Mouse (Mus musculus) cortical plate, adult 2 months (tissue): ENCODE measurements around the gene Evc.

Experiments
- CTCF ChIP-seq: fragments of 200-500 bp; IDR thresholded peaks from 2 replicates; pipeline ENCODE4 v1.5.1; 2011; ENCODE audit warnings: mild to moderate bottlenecking, control low read depth, low read length; ENCODE audit not compliant: insufficient read depth; ENCODE audit errors: extremely low read depth
- POLR2A ChIP-seq: fragments of 200-500 bp; IDR thresholded peaks from 2 replicates; pipeline ENCODE4 v1.6.1; 2011; ENCODE audit warnings: mild to moderate bottlenecking, low read length, control low read depth; ENCODE audit not compliant: insufficient read depth; ENCODE audit errors: extremely low read depth

DNA sequence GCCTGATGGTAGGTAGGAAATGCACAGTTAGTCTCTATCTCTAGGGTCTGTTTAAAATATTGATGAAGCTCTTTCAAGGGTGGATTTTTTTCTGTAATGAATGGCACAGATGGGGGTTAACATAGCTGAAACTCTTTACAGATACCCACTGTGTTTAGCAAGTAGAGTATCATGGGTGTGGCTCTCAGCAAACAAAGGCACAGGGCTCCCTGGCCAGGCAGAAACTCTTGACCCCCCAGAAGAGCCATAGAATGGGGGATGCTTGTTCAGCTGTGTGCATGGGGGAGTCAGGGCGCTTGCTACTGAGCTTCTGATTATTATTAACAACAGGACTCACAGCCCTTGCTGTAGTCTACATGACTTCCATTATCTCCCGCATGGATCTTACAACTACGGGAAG lies 87.8 kb downstream of the Evc start:
- TF ChIP-seq CTCF: no peak
- TF ChIP-seq POLR2A: no peak
